Mouse (Mus musculus): ENCODE measurements at regions not wholly inside any gene's neighbourhood (a gene's known extent, or its start where the extent isn't known, plus 50 kb on each side); places are given as distances from the start of the nearest gene placed in this dataset.

DNA sequence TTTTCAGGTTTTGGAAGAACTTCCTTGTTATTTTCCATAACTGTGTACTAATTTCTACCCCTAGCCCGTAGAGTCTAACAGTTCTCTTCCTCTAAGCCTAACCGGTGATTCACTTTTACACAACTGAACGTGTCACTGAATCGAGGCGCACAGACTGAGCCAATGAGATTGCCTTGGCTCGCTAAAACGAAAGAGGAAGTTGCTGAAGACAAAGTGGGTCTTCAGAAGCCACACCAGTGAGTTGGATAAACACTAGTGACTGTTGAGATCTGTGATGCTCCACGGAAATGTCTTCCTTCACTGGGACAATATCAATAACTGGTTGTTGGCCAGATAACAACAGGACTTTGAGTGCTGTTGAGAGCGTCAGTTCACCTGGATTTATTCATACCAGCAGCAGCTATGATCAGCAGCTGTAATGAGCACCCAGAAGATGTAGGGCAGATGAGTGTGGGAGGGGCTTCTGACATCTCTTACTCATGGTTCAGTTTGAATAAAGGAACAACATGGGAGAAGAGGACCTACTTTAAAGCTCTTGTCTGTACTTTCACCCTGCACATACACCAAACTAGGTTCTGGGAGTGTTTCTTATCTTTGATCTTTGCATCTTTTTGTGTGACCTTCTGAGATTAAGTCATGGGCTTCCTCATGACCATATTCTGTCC, 75.3 kb upstream of the Igfbp7 start:
- no peak for TF ChIP-seq CTCF (conservative IDR thresholded peaks at IDR 0.05 in 1 of 2, IDR thresholded peaks at IDR 0.05 in 1 of 2; ENCODE audit: low read depth in 2 of 2, low read length in 2 of 2)
- TF ChIP-seq TCF12 (IDR thresholded peaks at IDR 0.05; ENCODE audit: low read depth, low read length): no peak
- peak; percentile 63 for TF ChIP-seq POLR2A (IDR thresholded peaks at IDR 0.05; ENCODE audit: low read depth, low read length)
- no peak for TF ChIP-seq MXI1 (IDR thresholded peaks at IDR 0.05; ENCODE audit: low read depth, low read length)
- no peak for TF ChIP-seq EP300 (IDR thresholded peaks at IDR 0.05; ENCODE audit: low read length)
